Mouse (Mus musculus): ENCODE measurements around the gene Ndufa7.
"Not testable (repeated sequence)": the region's sequence is repeated elsewhere in the genome, so short reads cannot be mapped to it uniquely, and the experiment has no call there.

The Ndufa7 gene

DNA sequence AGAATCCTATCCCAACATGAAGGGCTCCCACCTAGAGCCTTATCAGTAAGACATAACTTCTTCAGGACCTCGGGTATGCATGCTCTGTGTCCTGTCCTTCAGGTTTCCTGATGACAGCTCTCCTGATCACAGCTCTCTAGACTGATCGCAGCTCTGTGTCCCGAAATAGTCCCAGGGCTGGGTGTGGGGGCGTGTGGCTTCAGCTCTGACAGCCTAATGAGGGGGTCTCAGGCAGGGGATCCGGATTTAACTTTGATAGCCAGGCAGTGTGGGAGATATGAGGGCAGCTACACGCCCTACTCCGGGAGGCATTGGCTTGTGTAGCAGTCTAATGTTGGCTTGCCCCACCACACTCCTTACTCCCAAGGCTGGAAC lies 13.2 kb upstream of the Ndufa7 start:
- no peak for DNase-seq (ENCODE audit: low read depth, low spot score)

DNA sequence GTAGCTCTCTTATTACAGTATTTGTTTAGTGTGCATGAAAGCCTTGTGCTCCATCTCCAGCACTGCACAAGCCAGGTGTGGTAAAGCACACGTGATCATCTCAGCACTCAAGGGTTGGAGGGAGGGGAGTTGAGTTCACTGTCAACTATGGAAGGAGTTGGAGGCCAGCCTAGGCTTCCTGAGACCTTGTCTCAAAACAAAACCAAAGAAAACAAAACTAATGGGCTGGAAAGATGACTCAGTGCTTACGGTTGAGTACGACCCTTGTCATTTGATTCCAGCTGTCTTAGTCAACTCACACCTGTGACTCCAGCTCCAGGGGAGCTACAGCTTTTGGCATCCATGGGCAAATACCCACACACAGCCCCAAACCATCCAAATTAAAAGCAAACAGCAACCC lies 11.9 kb upstream of the Ndufa7 start:
- no peak for DNase-seq (ENCODE audit: low read depth, low spot score)

DNA sequence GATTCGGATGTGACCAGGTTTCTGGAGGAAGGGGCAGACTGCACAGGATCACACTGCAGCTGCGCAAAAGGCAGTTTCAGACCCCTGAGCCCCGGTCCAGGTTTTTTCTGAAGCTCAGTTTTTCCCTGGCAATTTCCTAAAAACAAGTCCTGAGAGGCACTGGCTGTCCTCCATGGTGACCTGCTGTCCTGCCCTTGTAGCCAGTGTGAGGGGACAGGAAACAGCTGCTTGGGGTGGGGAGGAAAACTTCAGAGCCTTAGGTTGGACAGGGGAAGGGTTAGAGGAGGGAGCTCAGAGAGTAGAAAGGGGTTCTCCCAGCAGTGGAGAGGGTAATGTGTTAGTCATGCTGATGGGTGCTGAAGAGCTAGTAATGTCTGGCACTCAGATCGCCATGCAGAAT lies 11.4 kb upstream of the Ndufa7 start:
- no peak for DNase-seq (ENCODE audit: low read depth, low spot score)

DNA sequence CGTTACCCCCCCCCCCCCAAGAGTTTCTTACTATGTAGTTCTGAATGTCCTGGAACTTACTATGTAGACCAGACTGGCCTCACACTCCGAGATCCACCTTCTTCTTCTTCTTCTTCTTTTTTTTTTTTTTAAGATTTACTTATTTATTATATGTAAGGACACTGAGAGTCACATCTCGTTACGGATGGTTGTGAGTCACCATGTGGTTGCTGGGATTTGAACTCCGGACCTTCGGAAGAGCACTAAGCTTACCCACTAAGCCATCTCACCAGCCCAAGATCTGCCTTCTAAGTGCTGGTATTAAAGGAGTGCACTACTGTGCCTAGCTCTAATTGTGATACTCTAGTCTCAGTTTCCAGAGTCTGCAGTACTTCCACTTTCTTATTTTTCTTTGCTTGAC lies 9.0 kb upstream of the Ndufa7 start:
- no peak for DNase-seq (ENCODE audit: low read depth, low spot score)

DNA sequence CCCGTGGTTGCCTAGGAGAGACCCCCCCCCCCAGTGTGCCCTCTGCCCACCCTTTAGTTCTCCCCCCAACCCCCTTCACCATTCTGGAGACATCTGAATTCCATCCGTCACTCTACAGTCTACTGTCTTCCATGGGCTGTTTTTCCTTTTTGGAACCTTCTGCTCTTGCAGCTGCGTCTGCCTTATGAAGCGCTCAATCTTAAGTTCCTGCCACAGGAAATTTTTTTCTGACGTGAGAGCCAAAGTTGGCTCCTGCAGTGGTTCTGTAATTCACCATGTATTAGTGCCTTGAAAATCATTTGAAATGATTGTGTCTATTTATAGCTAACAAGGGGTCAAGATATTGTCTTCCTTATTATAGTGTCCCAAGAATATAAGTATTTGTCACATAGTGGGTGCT lies 7.8 kb upstream of the Ndufa7 start:
- no peak for DNase-seq (ENCODE audit: low read depth, low spot score)

DNA sequence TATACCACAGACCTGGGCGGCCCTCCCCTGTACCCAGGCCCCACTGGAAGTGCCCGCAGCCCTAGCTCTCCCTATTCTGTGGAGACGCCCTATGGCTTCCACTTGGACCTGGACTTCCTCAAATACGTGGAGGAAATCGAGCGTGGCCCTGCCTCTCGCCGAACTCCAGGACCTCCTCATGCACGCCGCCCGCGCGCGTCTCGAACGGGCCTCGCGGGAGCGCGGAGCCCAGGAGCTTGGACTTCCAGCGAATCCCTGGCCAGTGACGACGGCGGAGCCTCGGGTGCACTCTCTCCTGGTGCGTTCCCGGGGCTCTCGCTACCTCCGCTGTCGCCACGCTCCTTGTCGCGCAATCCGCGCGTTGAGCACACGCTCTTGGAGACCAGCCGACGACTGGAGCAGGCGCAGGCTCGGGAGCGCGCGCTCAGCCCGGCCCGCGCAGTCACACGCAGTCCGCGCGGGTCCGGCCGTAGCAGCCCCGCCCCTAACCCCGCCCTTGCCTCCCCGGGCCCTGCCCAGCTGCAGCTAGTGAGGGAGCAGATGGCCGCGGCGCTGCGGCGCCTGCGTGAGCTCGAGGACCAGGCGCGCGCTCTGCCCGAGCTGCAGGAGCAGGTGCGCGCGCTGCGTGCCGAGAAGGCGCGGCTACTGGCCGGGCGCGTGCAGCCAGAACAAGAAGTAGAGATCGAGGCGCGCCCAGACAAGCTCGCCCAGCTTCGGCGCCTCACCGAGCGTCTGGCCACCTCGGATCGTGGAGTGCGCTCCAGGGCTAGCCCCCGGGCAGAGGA lies 7.0 kb upstream of the Ndufa7 start:
- peak; percentile 96 for DNase-seq (ENCODE audit: low read depth, low spot score)

DNA sequence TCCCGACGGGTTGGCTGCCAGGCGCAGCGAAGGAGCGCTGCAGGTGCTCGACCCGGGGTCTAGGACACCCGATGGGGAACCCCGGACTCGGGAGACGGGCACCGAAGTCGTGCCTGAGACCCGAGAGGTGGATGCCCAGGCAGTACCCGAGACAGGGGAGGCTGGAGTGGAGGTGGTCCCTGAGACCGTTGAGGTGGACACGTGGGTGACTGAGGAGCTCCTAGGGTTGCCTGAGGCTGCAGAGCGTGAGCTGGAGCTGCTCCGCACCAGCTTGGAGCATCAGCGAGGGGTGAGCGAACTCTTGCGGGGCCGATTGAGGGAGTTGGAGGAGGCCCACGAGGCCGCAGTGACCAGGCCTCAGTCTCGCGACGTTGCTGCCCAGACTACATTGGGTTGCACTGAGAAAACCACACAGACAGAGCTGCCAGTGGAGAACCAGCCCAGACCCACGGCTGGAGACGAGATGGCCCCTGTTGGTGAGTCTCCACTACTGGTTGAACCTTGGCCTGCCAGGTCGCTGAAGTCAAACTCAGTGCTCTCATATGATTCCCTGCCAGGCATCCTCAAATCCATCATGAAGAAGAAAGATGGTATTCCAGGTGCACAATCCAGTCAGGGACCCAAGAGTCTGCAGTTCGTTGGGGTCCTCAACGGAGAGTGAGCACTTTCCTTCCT lies 6.3 kb upstream of the Ndufa7 start:
- DNase-seq (ENCODE audit: low read depth, low spot score): no peak

DNA sequence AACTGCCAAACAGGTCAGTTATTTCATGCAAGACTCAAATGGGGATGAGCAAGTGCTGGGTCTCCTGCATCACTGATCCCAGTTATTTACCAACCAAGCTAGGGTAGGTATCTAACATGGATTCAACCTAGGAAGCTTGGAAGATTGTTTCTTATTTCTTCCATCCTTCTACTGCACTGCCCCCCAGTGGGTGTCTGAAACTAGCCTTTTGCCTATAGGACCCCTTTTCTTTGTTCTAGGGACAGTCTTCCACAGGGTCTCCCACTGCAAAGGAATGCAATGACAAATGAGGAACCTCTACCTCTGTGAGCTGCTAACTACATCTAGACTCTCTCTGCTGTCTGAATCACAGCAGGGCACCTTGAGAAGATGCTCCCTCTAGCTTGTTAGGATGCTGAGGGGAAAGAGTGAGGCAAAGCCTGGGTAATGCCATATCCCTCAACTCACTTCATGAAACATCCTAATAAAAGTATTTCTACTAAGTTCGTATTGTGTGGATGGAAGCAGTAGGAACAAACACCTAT lies 1.9 kb upstream of the Ndufa7 start:
- no peak for DNase-seq (ENCODE audit: low read depth, low spot score)

DNA sequence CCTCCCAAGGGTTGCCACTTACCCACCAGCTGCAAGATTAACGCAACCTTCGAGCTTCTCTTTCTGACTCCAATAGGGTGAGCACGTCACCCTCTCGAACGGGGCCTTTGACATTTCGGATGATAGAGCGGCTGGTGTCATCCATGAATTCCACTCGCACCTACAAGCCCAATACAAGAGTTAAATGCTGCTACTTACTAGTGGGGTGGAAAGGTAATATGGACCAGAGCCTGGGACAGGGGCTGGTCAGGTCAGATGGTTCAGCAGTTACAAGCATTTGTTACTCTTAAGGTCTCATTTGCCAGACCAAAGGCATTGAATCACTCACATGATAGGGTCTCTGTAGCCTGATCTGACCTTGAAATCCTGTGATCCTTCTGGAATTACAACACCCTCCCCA lies 1.2 kb upstream of the Ndufa7 start:
- DNase-seq (ENCODE audit: low read depth, low spot score): not testable (repeated sequence)

DNA sequence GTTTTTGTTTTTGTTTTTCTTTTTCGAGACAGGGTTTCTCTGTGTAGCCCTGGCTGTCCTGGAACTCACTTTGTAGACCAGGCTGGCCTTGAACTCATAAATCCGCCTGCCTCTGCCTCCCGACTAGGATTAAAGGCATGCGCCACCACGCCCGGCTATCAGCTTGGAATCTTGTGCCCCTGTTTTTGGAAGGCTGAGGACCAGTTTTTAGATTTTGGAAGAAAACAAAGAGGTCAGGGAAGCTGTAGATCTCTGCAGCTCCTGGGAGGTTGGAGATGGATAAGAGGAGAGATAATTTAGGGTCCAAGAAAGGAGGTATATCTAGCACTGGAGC lies 592 bp downstream of the Ndufa7 start:
- not testable (repeated sequence) for DNase-seq (ENCODE audit: low read depth, low spot score)

DNA sequence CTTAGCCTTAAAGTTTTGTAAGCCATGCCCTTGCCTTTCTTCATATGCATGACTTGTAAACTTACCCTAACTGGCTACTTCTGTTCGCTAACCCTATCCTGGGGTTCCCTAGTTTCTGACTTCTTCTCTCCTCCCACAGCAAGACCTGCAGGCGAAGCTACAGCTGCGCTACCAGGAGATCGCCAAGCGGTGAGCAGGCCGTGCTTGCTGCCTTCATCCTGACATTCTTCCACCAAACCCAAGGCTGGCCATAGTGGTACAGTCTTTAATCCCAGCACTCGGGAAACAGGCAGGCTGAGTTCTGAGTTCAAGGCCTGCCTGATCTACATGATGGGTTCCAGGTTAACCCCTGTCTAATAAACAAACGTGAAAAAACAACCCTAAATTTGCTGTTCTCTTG lies 1.1 kb downstream of the Ndufa7 start:
- DNase-seq (ENCODE audit: low read depth, low spot score): no peak

DNA sequence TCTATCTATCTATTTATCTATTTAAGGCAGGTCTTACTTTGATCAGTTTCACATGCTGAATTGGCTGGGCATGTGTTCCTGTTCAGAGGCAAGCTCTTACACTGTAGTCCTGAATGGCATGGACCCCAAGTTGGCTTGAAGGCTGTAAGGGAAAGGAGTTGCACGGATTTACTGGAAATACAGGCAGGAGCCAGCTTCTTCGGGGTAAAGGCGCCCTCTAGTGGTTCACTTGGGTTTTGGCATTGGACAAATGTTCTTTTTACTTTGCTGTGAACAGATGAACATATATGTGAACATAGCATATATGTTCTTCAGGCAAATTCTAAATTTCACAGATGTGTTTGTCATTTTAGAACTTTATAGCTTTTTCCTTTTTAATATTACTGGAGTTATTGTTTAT lies 2.5 kb downstream of the Ndufa7 start:
- peak; percentile 59 for DNase-seq (ENCODE audit: low read depth, low spot score)

DNA sequence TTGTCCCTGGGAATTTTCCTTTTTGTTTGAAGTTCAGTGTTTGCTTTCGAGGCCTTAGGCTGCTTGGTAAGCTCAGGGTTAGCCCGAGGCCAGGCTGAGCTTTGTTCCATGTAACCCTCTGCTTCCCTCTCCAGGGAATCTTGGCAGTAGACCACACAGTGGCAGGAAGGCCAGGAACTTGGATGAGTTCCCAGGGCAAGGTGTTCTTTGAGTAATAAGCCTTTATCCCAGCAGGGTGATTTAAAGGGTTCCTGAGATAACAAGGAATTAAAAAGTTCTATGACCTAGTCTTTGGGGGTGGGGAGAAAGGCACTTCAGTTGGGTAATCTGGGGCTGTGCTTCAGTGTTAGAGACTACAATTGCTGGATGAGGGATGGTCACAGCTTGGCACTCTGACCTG lies 4.5 kb downstream of the Ndufa7 start:
- no peak for DNase-seq (ENCODE audit: low read depth, low spot score)

DNA sequence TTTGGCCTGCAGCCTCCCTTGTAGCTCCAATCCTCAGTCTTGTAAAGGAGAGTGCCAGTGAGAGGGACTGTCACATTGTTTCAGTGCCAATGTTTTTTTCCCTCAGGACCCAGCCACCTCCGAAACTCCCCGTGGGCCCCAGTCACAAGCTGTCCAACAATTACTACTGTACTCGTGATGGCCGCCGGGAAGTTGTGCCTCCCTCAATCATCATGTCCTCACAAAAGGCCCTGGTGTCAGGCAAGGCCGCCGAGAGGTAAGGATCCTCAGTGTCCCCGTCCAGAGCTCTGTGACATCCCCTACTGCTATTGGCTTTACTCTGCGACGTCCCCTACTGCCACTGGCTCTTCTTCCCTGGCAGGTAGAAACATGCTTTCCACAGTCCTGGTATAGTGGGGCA lies 5.2 kb downstream of the Ndufa7 start:
- DNase-seq (ENCODE audit: low read depth, low spot score): no peak

DNA sequence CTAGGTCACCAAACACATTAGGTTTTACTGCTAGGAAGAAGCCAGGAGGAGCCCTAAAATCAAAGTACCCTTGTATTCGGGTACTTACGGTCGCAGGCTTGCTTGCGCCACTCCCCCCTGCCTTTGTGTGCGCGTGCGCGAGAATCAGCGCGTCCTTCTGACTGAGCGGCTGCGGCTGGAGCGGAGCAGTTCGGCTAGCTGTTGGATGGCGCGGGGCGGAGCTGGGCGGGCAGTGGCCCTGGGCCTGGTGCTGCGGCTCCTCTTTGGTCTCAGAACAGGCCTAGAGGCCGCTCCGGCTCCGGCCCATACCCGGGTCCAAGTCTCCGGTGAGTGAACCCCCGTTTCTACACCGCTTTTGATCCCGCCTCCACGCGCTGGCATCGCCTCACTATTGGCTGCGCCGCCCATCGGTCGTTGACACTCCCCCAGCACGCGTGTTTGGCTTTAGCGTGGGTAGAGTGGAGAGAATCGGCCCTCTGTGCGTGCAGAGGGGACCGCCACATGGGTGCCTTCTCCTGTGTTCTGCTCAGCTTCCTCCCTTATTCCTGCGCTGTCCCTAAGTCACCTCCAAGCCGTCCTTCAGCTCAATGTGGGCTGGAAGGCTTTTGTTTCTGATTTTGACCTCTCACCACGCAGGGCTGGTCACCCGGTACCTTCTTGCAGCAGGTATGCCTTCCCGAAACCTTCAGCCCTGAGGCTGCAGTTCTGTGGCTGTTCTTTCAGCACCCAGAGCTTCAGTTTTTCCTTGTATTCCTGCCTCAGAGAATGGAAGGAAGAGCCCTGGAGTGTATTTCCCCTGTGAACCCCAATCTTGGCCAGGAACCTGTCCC lies 18.8 kb downstream of the Ndufa7 start, which contains the start of gene Cd320:
Cd320 (plus strand) TSS at position 126 of the 830 bp plus-strand sequence.
- DNase-seq (ENCODE audit: low read depth, low spot score): peak; percentile 91

DNA sequence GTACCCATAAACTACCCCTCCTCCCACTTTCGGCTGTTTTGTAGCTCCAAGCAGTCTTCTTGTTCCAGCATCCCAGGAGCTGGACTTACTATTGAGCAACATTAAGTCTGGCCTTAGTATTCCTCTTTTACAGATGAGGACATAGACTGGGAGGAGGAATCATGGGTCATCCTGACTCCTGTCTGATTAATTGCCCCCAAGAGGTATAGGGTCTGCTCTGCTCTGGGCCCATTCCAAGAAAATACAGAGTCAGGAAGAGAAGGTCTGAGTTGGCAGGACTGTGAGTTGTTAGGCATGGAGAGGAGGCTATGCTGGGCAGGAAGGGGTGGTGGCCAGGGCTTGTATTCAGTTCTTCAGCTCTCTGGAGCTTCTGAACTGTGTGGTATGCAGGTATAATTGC lies 19.8 kb downstream of the Ndufa7 start:
- DNase-seq (ENCODE audit: low read depth, low spot score): no peak

DNA sequence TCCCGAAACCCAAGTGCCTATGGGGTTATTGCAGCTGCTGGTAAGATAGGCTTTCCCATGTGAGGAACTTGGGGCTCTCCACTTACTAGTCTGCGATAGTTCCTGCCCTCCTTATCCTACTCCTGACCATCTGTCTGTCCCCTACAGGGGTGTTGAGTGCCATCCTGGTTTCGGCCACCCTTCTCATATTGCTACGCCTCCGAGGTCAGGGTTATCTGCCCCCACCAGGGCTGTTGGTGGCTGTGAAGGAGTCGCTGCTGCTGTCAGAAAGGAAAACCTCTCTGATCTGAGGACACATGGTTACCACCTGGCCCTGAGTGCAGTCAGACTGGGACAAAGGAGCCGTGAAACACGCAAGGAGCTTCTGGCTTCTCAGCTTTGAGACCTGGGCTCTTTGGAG lies 23.8 kb downstream of the Ndufa7 start:
- no peak for DNase-seq (ENCODE audit: low read depth, low spot score)

DNA sequence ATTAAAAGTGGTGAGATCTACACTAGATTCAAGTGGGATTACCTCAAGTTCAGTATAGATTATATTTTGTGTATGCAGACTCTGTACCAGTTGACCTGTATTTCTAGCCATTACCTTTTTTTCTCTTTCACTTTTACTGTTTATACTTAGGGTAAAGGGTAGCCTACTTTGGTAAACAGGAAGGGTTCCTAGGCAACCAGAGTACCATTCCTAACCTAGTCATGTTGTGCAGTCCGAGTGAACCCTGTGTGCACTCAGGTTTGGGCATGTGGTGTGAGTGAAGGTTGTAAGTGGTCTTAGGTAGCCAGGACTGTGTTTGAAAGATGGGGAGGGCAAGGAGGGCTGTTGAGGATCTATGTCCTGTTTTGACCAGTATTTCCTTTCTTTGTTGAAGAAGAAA lies 27.0 kb downstream of the Ndufa7 start:
- no peak for DNase-seq (ENCODE audit: low read depth, low spot score)

DNA sequence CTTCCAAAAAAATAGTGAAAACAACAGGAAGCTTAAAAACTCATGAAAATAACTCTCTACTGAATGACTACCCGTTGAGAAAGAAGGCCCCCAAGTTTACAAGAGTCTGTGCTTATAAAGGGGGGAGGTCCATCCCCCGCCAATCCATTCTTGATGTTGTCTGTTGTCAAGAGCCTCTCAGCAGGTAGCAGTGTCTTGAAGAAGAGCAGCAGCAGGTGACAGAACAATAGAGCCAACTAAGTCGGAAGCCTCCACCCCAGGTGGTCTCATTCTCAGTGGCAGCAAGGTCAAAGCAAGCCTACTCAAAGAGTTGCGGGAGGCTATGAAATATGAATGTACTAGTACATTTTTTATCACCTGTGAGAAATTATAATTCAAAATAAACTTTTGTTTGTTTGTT lies 33.4 kb downstream of the Ndufa7 start:
- no peak for DNase-seq (ENCODE audit: low read depth, low spot score)

DNA sequence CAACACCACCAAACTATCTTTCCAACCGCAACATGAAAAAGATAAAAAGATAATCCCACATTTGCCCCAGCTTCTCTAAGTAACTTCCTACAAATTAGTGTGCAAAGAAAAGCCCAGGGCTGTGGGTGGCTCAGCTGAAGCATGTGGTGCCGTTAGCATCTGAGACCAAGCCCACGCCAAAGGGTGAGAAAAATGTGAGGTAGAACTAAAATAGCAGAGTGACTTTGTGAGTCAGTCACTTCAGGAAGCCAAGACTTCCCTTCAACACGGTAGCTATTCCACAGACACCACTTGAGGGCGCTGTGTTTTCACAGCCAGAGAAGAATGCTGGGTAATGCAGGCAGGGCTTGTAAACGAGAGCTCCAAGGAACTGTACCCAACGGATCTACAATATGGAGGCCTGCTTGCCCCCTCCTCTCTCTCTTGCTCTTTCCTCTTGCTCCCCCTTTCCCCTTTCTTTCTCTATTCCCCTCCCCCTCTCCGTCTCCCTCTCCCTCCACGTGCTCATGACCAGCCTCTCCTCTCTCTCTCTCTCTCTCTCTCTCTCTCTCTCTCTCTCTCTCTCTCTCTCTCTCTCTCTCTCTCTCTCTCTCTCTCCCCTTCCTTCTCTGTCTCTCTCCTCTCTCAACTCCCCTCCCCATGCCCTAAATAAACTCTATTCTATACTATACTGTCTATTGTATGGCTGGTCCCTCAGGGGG lies 41.1 kb downstream of the Ndufa7 start:
- DNase-seq (ENCODE audit: low read depth, low spot score): peak; percentile 22

DNA sequence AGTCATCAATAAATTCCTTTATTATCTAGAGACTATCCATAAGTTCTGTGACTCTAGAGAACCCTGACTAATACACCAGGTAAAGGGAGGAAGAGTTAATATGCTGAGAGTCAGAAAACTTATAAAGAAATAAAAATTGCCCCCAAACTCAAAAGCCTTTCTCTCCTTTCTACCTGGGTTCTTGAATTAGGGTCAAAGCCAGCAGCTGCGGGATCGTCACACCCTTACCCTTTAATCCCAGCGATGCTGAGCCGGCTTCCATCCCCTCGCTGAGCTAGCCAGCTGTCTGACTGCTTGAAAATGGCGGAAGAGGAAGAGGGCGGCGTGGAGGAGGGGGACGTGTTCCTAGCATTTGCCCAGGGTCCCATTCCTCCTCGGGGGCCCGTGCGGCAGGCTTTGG lies 49.2 kb downstream of the Ndufa7 start, which contains the start of gene Gm7029:
Gm7029 (plus strand) TSS at position 301 of the 400 bp plus-strand sequence.
- not testable (repeated sequence) for DNase-seq (ENCODE audit: low read depth, low spot score)

DNA sequence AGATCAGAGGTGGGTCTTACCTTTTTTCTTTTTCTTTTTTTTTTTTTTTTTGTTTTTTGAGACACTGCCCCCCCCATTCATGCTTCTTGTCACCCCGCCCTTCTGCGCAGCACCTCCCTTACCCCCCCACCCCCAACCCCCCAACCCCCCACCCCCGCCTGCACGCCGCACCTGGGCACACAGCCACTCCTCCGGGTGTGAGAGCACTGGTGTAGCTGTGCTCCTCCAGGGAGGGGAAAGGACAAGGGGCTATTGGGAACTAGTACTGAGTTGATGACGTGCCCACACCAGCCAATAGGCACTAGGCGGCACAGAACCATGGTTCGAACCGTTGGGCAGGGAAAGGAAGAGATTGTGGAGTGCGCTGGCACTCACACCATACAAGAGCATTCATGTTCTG lies 50.0 kb downstream of the Ndufa7 start:
- no peak for DNase-seq (ENCODE audit: low read depth, low spot score)

Measured in embryo, embryonic 11.5 days (tissue).